Mouse (Mus musculus) naive thymus-derived CD4-positive, alpha-beta T cell, adult 2 months (primary cell): ENCODE measurements around the gene Kctd14.

ENCODE experiments used
- DNase-seq: peaks from one replicate; pipeline ENCODE4 v3.0.0-alpha.2; 2011; ENCODE audit warnings: low read depth

Gene Kctd14

GRCm38 (mm10) chr7:97438986-97439385, 12.1 kb upstream of the Kctd14 start:
- no peak for DNase-seq

DNA sequence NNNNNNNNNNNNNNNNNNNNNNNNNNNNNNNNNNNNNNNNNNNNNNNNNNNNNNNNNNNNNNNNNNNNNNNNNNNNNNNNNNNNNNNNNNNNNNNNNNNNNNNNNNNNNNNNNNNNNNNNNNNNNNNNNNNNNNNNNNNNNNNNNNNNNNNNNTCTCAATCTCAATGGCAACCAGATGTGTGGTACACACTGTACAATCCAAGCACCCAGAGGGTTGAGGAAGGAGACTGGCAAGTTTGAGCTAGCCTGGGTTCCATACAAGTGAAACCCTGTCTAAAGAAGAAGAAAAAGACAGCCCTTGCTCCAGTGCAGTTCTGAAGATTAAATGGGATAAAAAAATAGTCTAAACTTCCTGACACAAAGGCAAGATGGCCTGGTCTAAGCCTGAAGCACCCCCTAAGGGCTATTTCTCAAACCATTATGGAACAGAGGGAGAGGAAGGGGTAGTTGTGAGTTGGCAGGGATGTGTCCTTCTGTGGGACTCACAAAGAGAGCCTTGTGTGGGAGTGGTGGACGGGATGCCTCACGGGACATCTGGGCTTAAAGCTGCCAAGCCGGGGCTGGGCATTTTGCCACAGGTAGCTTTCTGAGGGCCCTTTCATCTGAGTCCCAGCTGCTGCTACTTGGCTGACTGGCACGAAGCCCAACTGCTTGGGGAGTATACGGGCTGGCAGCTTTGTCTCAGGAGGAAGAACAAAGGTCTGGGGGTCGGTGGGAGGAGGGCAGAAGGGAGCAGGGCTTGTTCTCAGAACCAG, 4.8 kb upstream of the Kctd14 start:
- no peak for DNase-seq

GRCm38 (mm10) chr7:97447050-97447531, 4.0 kb upstream of the Kctd14 start:
- DNase-seq, result no peak

GRCm38 (mm10) chr7:97452196-97452595, 1.1 kb downstream of the Kctd14 start:
- no peak for DNase-seq

DNA sequence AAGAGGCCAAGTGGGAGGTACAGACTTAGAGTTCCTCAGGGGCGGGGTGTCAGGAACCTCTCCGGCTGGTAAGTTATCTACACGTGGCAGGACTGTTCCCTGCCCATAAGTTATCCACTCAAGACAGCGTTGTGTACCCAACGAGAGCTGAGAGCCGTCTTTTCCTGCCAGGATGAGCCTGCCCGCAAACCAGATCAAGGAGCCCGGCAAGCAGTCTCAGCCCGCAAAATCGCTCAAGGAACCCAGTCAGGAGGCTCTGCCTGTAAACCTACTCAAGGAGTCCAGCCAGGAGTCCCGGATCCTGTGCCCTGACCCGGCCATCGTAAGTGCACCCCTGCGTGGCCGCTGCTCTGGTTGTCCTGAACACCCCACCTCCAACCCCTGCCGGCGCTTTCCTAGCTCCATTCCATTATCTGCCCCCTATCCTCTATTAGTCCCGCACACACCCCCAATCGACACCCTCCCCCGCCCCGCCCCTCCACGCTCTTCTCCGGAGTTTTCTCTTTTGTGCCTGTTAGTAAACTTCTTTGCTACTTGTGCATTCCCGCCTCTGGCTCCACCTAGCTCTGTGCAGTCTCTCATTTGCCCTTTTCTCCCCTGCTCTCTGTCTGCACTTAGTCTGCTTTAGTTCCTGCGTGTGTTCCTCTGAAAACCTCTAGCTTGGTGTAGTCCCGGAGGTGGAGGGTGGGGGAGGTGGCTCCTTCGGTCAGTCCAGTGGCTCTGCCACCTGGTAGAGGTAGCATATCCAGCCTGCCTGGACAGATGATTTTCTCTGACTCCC, 2.2 kb downstream of the Kctd14 start:
- peak; percentile 41 for DNase-seq

GRCm38 (mm10) chr7:97454795-97455194, 3.7 kb downstream of the Kctd14 start:
- no peak for DNase-seq

- no peak for DNase-seq
Measured at GRCm38 (mm10) chr7:97455577-97455976, 4.5 kb downstream of the Kctd14 start.

GRCm38 (mm10) chr7:97473001-97473400, 21.9 kb downstream of the Kctd14 start:
- DNase-seq, result no peak

- DNase-seq, result no peak
Measured at GRCm38 (mm10) chr7:97479349-97479748, 28.2 kb downstream of the Kctd14 start.

GRCm38 (mm10) chr7:97480290-97480689, 29.2 kb downstream of the Kctd14 start:
- no peak for DNase-seq

- DNase-seq, result peak; percentile 90
Measured at GRCm38 (mm10) chr7:97480821-97481339, 29.8 kb downstream of the Kctd14 start, which contains the start of gene Ints4. Ints4 (plus strand) TSS chr7:97480956.

DNA sequence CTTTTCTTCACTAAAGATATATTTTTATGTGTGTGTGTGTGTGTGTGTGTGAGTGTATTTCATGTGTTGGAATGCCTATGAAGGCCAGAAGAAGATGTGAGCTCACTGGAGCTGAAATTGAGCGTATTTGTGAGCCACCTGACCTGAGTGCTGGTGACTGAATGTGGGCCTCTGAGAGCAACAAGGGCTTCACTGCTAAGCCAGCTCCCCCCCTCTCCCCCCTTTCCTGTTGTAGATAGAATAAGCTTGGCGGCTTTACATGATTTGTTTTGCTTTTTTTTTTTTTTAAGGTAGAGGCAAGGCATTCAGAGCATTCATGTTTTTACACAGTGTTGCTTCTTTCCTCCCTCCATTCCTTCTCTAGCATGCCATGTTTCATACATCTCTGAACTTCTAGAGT, 32.3 kb downstream of the Kctd14 start:
- no peak for DNase-seq

DNA sequence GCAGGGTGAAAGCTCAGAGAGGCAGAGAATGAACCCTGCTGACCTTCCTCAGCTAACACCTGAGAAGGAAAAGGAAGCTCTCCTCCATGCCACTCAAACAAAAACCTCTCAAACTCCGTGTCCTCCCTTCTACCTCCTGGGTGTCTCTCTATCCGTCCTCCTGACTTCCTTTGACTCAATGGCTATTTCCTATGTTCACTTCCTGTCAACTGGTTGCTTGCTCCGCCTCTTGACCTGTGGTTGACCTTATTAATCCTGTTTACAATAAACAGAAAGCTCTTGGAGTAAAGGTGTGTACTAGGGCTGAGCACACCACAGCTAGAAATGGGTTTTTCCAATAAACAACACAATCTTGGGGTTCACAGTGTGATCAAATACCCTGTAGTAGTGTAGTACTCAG, 40.0 kb downstream of the Kctd14 start:
- no peak for DNase-seq

DNA sequence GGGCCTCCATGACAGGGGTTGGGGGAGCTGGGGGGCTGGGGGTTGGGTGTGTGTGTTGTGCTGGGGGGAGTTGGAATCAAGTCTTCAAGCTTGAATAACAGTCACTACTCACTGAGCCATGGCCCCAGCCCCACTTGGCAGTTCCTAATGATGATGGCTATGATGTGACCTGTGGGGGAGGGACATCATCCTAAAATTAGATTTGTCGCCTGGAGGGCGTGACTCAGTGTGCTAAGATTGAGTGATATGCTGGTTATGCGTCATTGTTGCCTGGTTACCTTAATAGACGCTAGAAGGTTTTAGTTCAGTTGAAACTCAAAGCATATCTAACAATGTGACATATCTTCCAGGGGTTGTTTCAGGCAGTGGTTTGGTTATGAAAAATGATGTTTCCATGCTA, 41.3 kb downstream of the Kctd14 start:
- no peak for DNase-seq

- no peak for DNase-seq
Measured at GRCm38 (mm10) chr7:97495052-97495451, 43.9 kb downstream of the Kctd14 start.

DNA sequence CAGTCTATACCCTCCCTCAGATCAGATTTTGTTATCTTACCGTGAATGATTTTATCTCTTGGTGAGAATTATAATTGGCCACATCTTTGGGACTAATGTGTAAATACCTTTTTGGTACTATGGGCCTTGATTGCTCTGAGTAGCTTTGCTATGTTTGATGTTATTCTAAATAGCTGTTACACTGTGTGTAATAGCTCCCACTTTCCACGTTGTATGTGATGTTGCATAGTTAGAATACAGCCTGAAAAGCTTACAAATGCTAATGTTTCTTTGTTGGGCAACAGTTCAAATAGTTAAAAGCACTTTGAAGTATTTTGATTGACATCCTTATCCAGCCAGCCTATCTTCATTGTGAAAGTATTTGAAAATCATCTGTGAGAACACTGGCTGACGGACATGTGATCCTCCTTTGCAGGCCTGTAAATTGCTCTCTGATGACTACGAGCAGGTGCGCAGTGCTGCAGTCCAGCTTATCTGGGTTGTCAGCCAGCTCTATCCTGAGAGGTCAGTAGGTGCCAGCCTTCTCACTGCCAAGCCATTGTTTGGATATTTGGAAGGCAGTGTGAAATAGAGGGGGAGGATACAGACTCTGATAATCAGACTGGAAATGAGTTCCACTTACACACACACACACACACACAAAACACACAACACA, 49.6 kb downstream of the Kctd14 start:
- DNase-seq, result no peak
